Mouse (Mus musculus) midbrain, embryonic 15.5 days (tissue): ENCODE data around the gene Fras1. TPM values are rescaled to one million over a fixed set of nuclear protein-coding genes. Genes with fewer than 3 reads are reported as not detected.

Experiments
- ATAC-seq: fragments of 200-750 bp; cut with Nextera tagmentation; replicated peaks from 2 replicates; pipeline ENCODE4 v1.8.0; 2017; ENCODE audit warnings: moderate TSS enrichment
- H3K27ac ChIP-seq: fragments of 300-500 bp; sonication (generic); 2 replicates; pipeline ENCODE4 v1.5.1; 2015; ENCODE audit warnings: mild to moderate bottlenecking, inconsistent platforms
- H3K27me3 ChIP-seq: fragments of 300-500 bp; sonication (generic); replicated peaks from 2 replicates; pipeline ENCODE4 v1.6.1; 2015; ENCODE audit warnings: inconsistent platforms
- H3K36me3 ChIP-seq: fragments of 300-500 bp; sonication (generic); replicated peaks from 2 replicates; pipeline ENCODE4 v1.6.1; 2015; ENCODE audit warnings: inconsistent platforms
- H3K4me1 ChIP-seq: fragments of 300-500 bp; sonication (generic); 2 replicates; pipeline ENCODE4 v1.6.1; 2015; ENCODE audit warnings: inconsistent platforms
- H3K4me2 ChIP-seq: fragments of 300-500 bp; sonication (generic); 2 replicates; pipeline ENCODE4 v1.6.1; 2015; ENCODE audit warnings: inconsistent platforms, mild to moderate bottlenecking, moderate library complexity
- H3K4me3 ChIP-seq: fragments of 300-500 bp; sonication (generic); 2 replicates; pipeline ENCODE4 v1.5.1; 2015; ENCODE audit warnings: mild to moderate bottlenecking, inconsistent platforms
- H3K9ac ChIP-seq: fragments of 300-500 bp; sonication (generic); 2 replicates; pipeline ENCODE4 v1.6.1; 2015; ENCODE audit warnings: mild to moderate bottlenecking, inconsistent platforms
- H3K9me3 ChIP-seq: fragments of 300-500 bp; sonication (generic); 2 replicates; pipeline ENCODE4 v1.6.1; 2016; ENCODE audit warnings: inconsistent platforms
- WGBS: fragments of 180-500 bp; shearing (Covaris S2); methylation state at CpG from one replicate; pipeline ENCODE4 v1.1.7; 2015; ENCODE audit warnings: mixed read lengths; 5-methylcytosine and 5-hydroxymethylcytosine counted together
- polyA plus RNA-seq: library from polyadenylated mRNA; unstranded; fragments of >200 nt; fragmentation: Nextera tagmentation; extraction: Ambion mirVana; gene quantifications from 2 replicates; pipeline ENCODE4 v1.2.1, GENCODE M21; 2015

Fras1 gene
- polyA plus RNA-seq, 1 experiment from 2014 or later, result 6.4 TPM

- Histone ChIP-seq H3K27me3 (no peaks in the 10 kb centered on the region), H3K9me3 (no peaks in the 10 kb centered on the region), H3K9ac (no peak overlapping the region), H3K4me2 (no peak overlapping the region), H3K4me3 (no peak overlapping the region), H3K27ac (no peak overlapping the region), H3K4me1 (0 out of 2 replicates have a peak, but pooled peaks cover 3% of the 10 kb centered on the region), H3K36me3 (no peaks in the 10 kb centered on the region)
- WGBS, result 84% methylated on average over 11 of the region's 11 CpGs
- ATAC-seq, result no peak
These were observed 39.1 kb downstream of the Fras1 start for GRCm38 (mm10) chr5:96412754-96413394.

GRCm38 (mm10) chr5:96417121-96417520, 43.4 kb downstream of the Fras1 start:
- Histone ChIP-seq H3K36me3 (no peaks in the 10 kb centered on the region), H3K4me3 (no peak overlapping the region), H3K9me3 (no peaks in the 10 kb centered on the region), H3K4me2 (no peak overlapping the region), H3K27me3 (no peaks in the 10 kb centered on the region), H3K27ac (no peak overlapping the region), H3K4me1 (0 out of 2 replicates have a peak, but pooled peaks cover 3% of the 10 kb centered on the region), H3K9ac (no peak overlapping the region)
- 66% methylated on average over 4 of the region's 4 CpGs for WGBS
- no peak for ATAC-seq

- no peak overlapping the region for H3K4me2 ChIP-seq
- no peak overlapping the region for H3K27ac ChIP-seq
- no peak for ATAC-seq
- 0 out of 2 replicates have a peak, but pooled peaks cover under 1% of the 10 kb centered on the region for H3K4me1 ChIP-seq
- no peaks in the 10 kb centered on the region for H3K9me3 ChIP-seq
- no peak overlapping the region for H3K9ac ChIP-seq
- H3K4me3 ChIP-seq, result no peak overlapping the region
- H3K27me3 ChIP-seq, result no peaks in the 10 kb centered on the region
- H3K36me3 ChIP-seq, result no peaks in the 10 kb centered on the region
- WGBS, result 71% methylated on average over 3 of the region's 3 CpGs
These were observed 47.8 kb downstream of the Fras1 start for GRCm38 (mm10) chr5:96421550-96421949.

- Histone ChIP-seq H3K9ac (no peak overlapping the region), H3K27me3 (no peaks in the 10 kb centered on the region), H3K9me3 (no peaks in the 10 kb centered on the region), H3K27ac (no peak overlapping the region), H3K4me2 (no peak overlapping the region), H3K4me3 (no peak overlapping the region), H3K4me1 (no peaks in the 10 kb centered on the region), H3K36me3 (no peaks in the 10 kb centered on the region)
- no peak for ATAC-seq
- 91% methylated on average over 5 of the region's 5 CpGs for WGBS
These were observed 49.0 kb downstream of the Fras1 start for GRCm38 (mm10) chr5:96422716-96423115.

GRCm38 (mm10) chr5:96425391-96425790, 51.6 kb downstream of the Fras1 start:
- no peak for ATAC-seq
- Histone ChIP-seq H3K9ac (no peak overlapping the region), H3K4me2 (no peak overlapping the region), H3K27me3 (no peaks in the 10 kb centered on the region), H3K4me1 (no peaks in the 10 kb centered on the region), H3K9me3 (no peaks in the 10 kb centered on the region), H3K4me3 (no peak overlapping the region), H3K36me3 (no peaks in the 10 kb centered on the region), H3K27ac (no peak overlapping the region)
- WGBS, result 93% methylated on average over 8 of the region's 8 CpGs

- H3K27me3 ChIP-seq, result no peaks in the 10 kb centered on the region
- H3K4me2 ChIP-seq, result no peak overlapping the region
- no peak overlapping the region for H3K27ac ChIP-seq
- H3K4me1 ChIP-seq, result no peaks in the 10 kb centered on the region
- no peak for ATAC-seq
- H3K9me3 ChIP-seq, result no peaks in the 10 kb centered on the region
- WGBS, result 89% methylated on average over 13 of the region's 13 CpGs
- H3K36me3 ChIP-seq, result no peaks in the 10 kb centered on the region
- H3K9ac ChIP-seq, result no peak overlapping the region
- no peak overlapping the region for H3K4me3 ChIP-seq
These were observed 55.9 kb downstream of the Fras1 start for GRCm38 (mm10) chr5:96429532-96430141.

- Histone ChIP-seq H3K36me3 (no peaks in the 10 kb centered on the region), H3K27ac (no peak overlapping the region), H3K4me2 (no peak overlapping the region), H3K9me3 (no peaks in the 10 kb centered on the region), H3K4me3 (no peak overlapping the region), H3K4me1 (no peaks in the 10 kb centered on the region), H3K27me3 (no peaks in the 10 kb centered on the region), H3K9ac (no peak overlapping the region)
- 76% methylated on average over 4 of the region's 4 CpGs for WGBS
- ATAC-seq, result no peak
These were observed 64.1 kb downstream of the Fras1 start for GRCm38 (mm10) chr5:96437870-96438269.

- WGBS, result 86% methylated on average over 4 of the region's 4 CpGs
- Histone ChIP-seq H3K27ac (no peak overlapping the region), H3K4me3 (no peak overlapping the region), H3K9ac (no peak overlapping the region), H3K4me1 (no peaks in the 10 kb centered on the region), H3K27me3 (no peaks in the 10 kb centered on the region), H3K36me3 (no peaks in the 10 kb centered on the region), H3K4me2 (no peak overlapping the region), H3K9me3 (no peaks in the 10 kb centered on the region)
- ATAC-seq, result no peak
These were observed 66.1 kb downstream of the Fras1 start for GRCm38 (mm10) chr5:96439811-96440210.

GRCm38 (mm10) chr5:96447460-96447859, 73.7 kb downstream of the Fras1 start:
- Histone ChIP-seq H3K27ac (no peak overlapping the region), H3K4me3 (no peak overlapping the region), H3K27me3 (no peaks in the 10 kb centered on the region), H3K4me1 (no peaks in the 10 kb centered on the region), H3K9me3 (no peaks in the 10 kb centered on the region), H3K4me2 (no peak overlapping the region), H3K9ac (no peak overlapping the region), H3K36me3 (no peaks in the 10 kb centered on the region)
- ATAC-seq, result no peak
- WGBS, result 89% methylated on average over 7 of the region's 7 CpGs

GRCm38 (mm10) chr5:96452027-96452426, 78.3 kb downstream of the Fras1 start:
- no peaks in the 10 kb centered on the region for H3K27me3 ChIP-seq
- H3K4me2 ChIP-seq, result no peak overlapping the region
- no peak overlapping the region for H3K4me3 ChIP-seq
- H3K9me3 ChIP-seq, result no peaks in the 10 kb centered on the region
- no peak for ATAC-seq
- no peak overlapping the region for H3K9ac ChIP-seq
- no peaks in the 10 kb centered on the region for H3K4me1 ChIP-seq
- H3K27ac ChIP-seq, result no peak overlapping the region
- WGBS, result 86% methylated on average over 1 of the region's 1 CpGs
- H3K36me3 ChIP-seq, result no peaks in the 10 kb centered on the region

- Histone ChIP-seq H3K27me3 (no peaks in the 10 kb centered on the region), H3K4me2 (no peak overlapping the region), H3K4me1 (no peaks in the 10 kb centered on the region), H3K9me3 (no peaks in the 10 kb centered on the region), H3K4me3 (no peak overlapping the region), H3K36me3 (no peaks in the 10 kb centered on the region), H3K9ac (no peak overlapping the region), H3K27ac (no peak overlapping the region)
- ATAC-seq, result no peak
- 90% methylated on average over 5 of the region's 5 CpGs for WGBS
These were observed 79.6 kb downstream of the Fras1 start for GRCm38 (mm10) chr5:96453386-96453785.

GRCm38 (mm10) chr5:96454422-96454821, 80.7 kb downstream of the Fras1 start:
- H3K27ac ChIP-seq, result no peak overlapping the region
- no peaks in the 10 kb centered on the region for H3K27me3 ChIP-seq
- H3K4me2 ChIP-seq, result no peak overlapping the region
- H3K9me3 ChIP-seq, result no peaks in the 10 kb centered on the region
- ATAC-seq, result no peak
- no peaks in the 10 kb centered on the region for H3K4me1 ChIP-seq
- 84% methylated on average over 3 of the region's 3 CpGs for WGBS
- H3K36me3 ChIP-seq, result no peaks in the 10 kb centered on the region
- no peak overlapping the region for H3K9ac ChIP-seq
- no peak overlapping the region for H3K4me3 ChIP-seq

GRCm38 (mm10) chr5:96455241-96455640, 81.5 kb downstream of the Fras1 start:
- Histone ChIP-seq H3K9ac (no peak overlapping the region), H3K36me3 (no peaks in the 10 kb centered on the region), H3K9me3 (no peaks in the 10 kb centered on the region), H3K27ac (no peak overlapping the region), H3K27me3 (no peaks in the 10 kb centered on the region), H3K4me1 (no peaks in the 10 kb centered on the region), H3K4me2 (no peak overlapping the region), H3K4me3 (no peak overlapping the region)
- WGBS, result 84% methylated on average over 2 of the region's 2 CpGs
- no peak for ATAC-seq
